Mouse (Mus musculus) T-cell, adult 2 months (primary cell): Measurements from ENCODE around the gene Mgarp.

Source experiments
- DNase-seq: peaks from one replicate; pipeline ENCODE4 v3.0.0; 2022; ENCODE audit warnings: low spot score

The Mgarp gene

DNA sequence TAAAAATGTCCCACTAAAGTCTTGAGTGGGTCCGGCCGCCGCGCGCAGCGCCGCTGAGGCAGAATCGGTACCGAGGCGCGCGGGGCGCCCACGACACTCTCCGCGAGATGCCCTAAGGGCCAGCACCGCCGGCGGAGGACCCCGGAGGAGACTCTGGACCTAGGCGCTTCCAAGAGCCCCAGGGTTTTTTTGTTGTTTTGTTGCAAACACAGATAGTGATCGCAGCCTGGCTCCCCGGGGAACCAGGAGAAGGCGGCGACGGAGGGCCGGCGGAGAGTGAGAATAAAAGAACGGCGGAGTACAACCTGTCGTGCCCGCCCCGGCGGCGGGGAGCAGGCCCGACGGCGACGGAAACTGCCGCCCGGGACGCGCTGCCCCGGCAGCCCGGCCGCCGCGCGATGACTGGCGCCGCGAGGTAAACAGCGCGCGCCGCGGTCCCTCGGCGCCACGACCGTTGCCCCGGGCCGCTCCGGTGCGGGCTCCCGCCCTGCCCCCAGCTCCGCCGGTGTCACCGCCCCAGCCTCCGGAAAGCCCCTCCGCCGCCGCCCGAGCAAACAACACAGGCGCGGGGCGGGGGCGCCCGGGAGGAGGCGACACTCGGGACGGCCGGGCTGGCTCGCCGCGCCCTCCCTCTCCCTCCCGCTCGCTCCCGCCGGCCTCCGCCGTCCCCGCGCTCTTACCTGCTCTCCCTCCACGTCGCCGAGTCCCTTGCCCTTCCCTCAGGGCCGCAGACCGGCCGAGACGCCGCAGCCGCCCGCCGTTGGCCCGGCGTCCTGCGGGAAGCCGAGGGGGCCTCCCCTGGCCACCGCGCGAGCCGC, 56.6 kb downstream of the Mgarp start:
- peak; percentile 59 for DNase-seq

DNA sequence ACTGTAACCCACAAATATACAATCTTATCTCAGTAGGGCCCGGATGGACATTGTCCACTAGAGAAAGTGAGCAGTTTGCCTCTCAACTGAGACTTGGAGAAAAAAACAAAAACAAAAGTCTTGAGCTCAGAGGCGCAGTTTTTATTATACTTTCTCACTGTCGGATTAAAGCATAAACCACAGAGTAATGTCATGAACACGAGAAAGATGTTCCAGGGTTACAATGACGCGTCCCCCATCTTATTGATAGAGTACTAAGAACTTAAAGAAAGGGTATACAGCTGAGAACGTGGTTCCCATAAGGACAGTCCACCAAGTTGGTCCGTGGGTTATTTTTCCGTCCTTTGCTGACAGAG, 57.2 kb downstream of the Mgarp start:
- peak; percentile 27 for DNase-seq
